Mouse (Mus musculus) embryonic facial prominence, embryonic 11.5 days (tissue): ENCODE results near the gene Slc22a23. TPM values are rescaled to one million over a fixed set of nuclear protein-coding genes. Genes with fewer than 3 reads are reported as not detected.

Experiments used
- ATAC-seq: fragments of 200-750 bp; cut with Nextera tagmentation; replicated peaks from 2 replicates; pipeline ENCODE4 v1.8.0; 2017; ENCODE audit warnings: low read depth; ENCODE audit not compliant: insufficient number of reproducible peaks, low FRiP score, low TSS enrichment
- DNase-seq: peaks from one replicate; pipeline ENCODE4 v3.0.0-alpha.2; 2015; ENCODE audit warnings: low spot score
- H3K27ac ChIP-seq: fragments of 300-500 bp; sonication (generic); replicated peaks from 2 replicates; pipeline ENCODE4 v1.5.1; 2014; ENCODE audit warnings: mild to moderate bottlenecking, low read depth, low read length, control low read depth
- H3K27me3 ChIP-seq: fragments of 300-500 bp; sonication (generic); 2 replicates; pipeline ENCODE4 v1.6.1; 2014; ENCODE audit warnings: mild to moderate bottlenecking, low read length, moderate library complexity, mixed read lengths; ENCODE audit not compliant: control insufficient read depth, insufficient read depth
- H3K36me3 ChIP-seq: fragments of 300-500 bp; sonication (generic); replicated peaks from 2 replicates; pipeline ENCODE4 v1.6.1; 2014; ENCODE audit warnings: low read depth, mild to moderate bottlenecking, low read length, moderate library complexity, mixed read lengths; ENCODE audit not compliant: control insufficient read depth, insufficient read depth
- H3K4me1 ChIP-seq: fragments of 300-500 bp; sonication (generic); 2 replicates; pipeline ENCODE4 v1.6.1; 2014; ENCODE audit warnings: low read length, mixed read lengths; ENCODE audit not compliant: control insufficient read depth, insufficient read depth
- H3K4me2 ChIP-seq: fragments of 300-500 bp; sonication (generic); 2 replicates; pipeline ENCODE4 v1.6.1; 2014; ENCODE audit warnings: low read depth, mild to moderate bottlenecking, control low read depth, low read length, moderate library complexity
- H3K4me3 ChIP-seq: fragments of 300-500 bp; sonication (generic); 2 replicates; pipeline ENCODE4 v1.5.1; 2014; ENCODE audit warnings: low read depth, low read length, control low read depth
- H3K9ac ChIP-seq: fragments of 300-500 bp; sonication (generic); replicated peaks from 2 replicates; pipeline ENCODE4 v1.6.1; 2014; ENCODE audit warnings: mild to moderate bottlenecking, control low read depth, low read length
- H3K9me3 ChIP-seq: fragments of 300-500 bp; sonication (generic); replicated peaks from 2 replicates; pipeline ENCODE4 v1.6.1; 2016; ENCODE audit warnings: mild to moderate bottlenecking, low read length, inconsistent platforms, mixed read lengths; ENCODE audit not compliant: control insufficient read depth
- WGBS: fragments of 180-500 bp; shearing (Covaris S2); extraction: QIAGEN DNeasy Blood & Tissue Kit; methylation state at CpG from one replicate; pipeline ENCODE4 v1.1.7; 2014; 5-methylcytosine and 5-hydroxymethylcytosine counted together
- polyA plus RNA-seq: library from polyadenylated mRNA; unstranded; fragments of >200 nt; fragmentation: Nextera tagmentation; extraction: Ambion mirVana; gene quantifications from 2 replicates; pipeline ENCODE4 v1.2.1, GENCODE M21; 2014

The Slc22a23 gene
- polyA plus RNA-seq, 1 experiment from 2014 or later = 4.9 TPM

DNA sequence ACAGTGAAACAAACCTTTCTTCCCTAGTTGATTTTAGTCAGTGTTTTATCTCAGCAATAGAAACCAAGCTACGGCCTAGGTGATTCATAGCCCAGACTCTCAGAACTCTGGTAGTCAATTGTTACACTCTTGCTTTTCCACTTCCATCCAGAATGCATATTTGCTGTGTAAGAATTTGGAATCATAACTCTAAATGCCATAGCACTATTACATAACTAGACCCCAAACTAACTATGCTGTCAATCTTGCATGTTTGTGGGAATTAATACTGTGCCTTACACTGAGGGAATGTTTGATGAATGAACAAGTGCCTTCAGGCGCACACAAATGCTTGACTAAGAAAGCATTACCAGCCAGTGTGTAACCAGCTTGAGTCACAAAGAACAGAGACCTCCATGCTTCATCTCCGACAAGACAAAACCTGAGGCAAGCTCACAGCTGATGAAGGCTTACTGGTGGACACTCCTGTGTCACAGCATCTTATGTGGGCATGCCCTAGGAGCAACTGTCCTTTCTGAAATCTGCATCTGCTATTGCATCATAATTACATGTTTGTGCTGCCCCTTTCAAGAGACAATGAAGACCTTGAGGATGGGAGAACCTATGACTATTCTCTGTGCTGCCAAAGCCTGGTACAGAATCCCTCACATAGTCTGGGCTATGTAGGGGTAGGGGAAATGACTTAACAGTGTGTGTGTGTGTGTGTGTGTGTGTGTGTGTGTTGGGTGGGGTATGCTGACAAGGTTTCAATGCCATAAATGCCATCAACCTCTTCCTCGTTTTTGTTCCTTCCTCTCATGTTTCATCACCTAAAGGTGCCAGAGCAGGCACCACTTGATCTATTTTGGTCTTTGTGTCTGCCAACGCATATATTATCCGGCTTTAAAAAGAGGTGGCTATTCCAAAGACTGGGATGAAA is 27.2 kb upstream of the Slc22a23 start:
- Histone ChIP-seq H3K9me3 (no peaks in the 10 kb centered on the region), H3K4me3 (no peak overlapping the region), H3K4me2 (no peak overlapping the region), H3K9ac (no peak overlapping the region), H3K36me3 (no peaks in the 10 kb centered on the region), H3K4me1 (no peaks in the 10 kb centered on the region), H3K27me3 (no peaks in the 10 kb centered on the region), H3K27ac (no peak overlapping the region)
- ATAC-seq (no peak), DNase-seq (no peak)
- 85% methylated on average over 6 of the region's 6 CpGs for WGBS

DNA sequence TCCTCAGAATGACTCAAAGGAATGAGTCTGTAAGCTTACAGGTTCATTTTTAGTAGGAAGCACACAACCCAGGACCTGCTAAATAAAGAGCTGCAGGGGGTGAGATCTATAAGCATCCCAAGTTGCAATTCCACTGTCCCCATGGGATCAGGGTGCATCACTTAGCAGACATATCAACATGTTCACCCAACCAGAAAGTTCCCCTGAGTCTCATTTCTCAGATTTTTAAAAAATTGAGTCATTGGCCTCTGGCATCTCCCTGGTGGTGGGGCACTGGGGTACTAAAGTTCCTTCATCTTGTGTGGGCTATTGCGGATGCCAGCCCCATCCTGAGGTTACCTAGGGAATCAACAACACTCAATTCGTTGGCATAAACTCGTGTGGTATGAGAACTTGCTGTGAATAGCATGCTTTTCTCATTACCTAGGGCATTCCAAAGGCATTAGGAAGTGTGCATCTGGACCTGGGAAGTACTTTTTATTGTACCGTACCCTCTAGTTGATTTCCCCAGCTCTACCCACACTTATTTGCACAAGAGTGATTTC is 25.4 kb upstream of the Slc22a23 start:
- H3K27me3 ChIP-seq = no peaks in the 10 kb centered on the region
- no peaks in the 10 kb centered on the region for H3K4me1 ChIP-seq
- DNase-seq (no peak), ATAC-seq (no peak)
- H3K36me3 ChIP-seq = no peaks in the 10 kb centered on the region
- no peak overlapping the region for H3K9ac ChIP-seq
- H3K27ac ChIP-seq = no peak overlapping the region
- no peaks in the 10 kb centered on the region for H3K9me3 ChIP-seq
- WGBS = 90% methylated on average over 4 of the region's 4 CpGs
- H3K4me3 ChIP-seq = no peak overlapping the region
- H3K4me2 ChIP-seq = no peak overlapping the region

DNA sequence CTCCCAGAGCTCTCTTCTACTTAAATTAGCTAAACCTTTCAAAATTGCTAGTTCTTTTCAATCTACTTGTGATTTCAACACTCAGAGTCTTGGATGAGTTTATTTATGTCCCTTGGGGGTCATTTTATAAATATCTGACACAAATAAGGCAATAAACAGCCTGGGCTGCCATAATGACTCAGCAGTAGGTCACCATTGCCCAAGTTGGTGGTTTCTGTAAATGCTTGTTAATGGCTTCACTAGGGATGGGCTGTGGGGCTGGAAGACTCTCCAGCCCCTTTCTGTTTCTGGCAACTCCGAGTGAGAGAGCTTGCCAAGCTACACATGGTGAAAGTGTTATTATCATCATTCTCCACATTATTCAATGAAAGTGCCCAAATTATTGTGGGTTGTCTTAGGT is 20.2 kb upstream of the Slc22a23 start:
- Histone ChIP-seq H3K27ac (no peak overlapping the region), H3K4me1 (no peaks in the 10 kb centered on the region), H3K4me2 (no peak overlapping the region), H3K36me3 (no peaks in the 10 kb centered on the region), H3K4me3 (no peak overlapping the region), H3K9ac (no peak overlapping the region), H3K27me3 (no peaks in the 10 kb centered on the region), H3K9me3 (no peaks in the 10 kb centered on the region)
- ATAC-seq (no peak), DNase-seq (no peak)
- WGBS = 85% methylated on average over 1 of the region's 1 CpGs

DNA sequence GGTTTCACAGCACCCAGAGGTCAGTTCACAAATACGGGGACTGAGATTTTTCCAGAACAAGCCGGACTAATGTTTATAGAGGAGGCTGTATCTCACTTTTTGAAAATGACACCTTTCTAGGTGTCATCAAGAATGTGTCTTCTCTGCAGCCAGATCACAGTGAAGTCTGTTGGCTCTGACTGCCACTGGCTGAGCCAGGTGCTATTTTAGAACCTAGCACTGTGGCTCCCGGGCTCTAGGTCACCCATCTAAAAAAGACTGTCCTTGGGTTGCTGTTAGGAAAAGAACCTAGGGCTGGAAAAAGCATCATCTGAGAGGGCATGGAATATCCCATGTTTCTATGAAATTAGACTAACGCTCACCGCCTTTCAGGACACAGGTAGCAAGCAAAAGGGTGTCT is 10.7 kb upstream of the Slc22a23 start:
- Histone ChIP-seq H3K36me3 (no peaks in the 10 kb centered on the region), H3K4me3 (no peak overlapping the region), H3K4me1 (no peaks in the 10 kb centered on the region), H3K4me2 (no peak overlapping the region), H3K27ac (no peak overlapping the region), H3K9me3 (no peaks in the 10 kb centered on the region), H3K27me3 (no peaks in the 10 kb centered on the region), H3K9ac (no peak overlapping the region)
- DNase-seq (no peak), ATAC-seq (no peak)
- WGBS = 92% methylated on average over 5 of the region's 5 CpGs

DNA sequence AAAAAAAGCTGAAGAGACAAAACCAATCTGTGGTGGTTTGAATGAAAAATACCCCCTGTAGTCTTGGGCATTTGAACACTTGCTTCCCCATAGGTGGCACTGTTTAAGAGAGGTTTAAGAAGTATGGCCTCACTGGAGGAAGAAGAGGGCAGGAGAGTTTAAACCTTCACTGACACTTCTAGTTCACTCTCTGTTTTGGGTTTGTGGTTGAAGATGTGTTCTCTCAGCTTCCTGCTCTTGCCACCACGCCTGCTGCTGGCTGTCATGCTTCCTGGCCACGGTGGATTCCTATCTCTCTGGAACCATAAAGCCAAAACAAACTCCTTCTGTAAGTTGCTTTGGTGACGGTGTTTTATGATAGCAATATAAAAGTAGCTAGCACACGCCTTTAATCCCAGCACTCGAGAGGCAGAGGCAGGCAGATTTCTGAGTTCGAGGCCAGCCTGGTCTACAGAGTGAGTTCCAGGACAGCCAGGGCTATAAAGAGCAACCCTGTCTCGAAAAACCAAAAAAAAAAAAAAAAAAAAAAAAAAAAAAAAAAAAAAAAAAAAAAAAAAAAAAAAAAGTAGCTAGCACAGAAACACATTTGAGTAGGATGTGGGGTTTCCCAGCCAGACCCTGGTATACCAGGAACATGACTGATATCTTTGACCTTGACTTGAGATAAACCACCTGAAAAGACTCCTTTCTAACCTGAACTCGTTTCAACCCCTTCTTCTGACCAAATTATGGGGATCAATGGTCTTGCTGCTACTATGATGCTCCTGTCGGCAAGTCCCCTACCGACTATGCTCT is 10.0 kb upstream of the Slc22a23 start:
- no peak overlapping the region for H3K9ac ChIP-seq
- DNase-seq (no peak), ATAC-seq (no peak)
- no peaks in the 10 kb centered on the region for H3K9me3 ChIP-seq
- H3K27me3 ChIP-seq = no peaks in the 10 kb centered on the region
- no peaks in the 10 kb centered on the region for H3K36me3 ChIP-seq
- no peaks in the 10 kb centered on the region for H3K4me1 ChIP-seq
- no peak overlapping the region for H3K4me3 ChIP-seq
- H3K4me2 ChIP-seq = no peak overlapping the region
- H3K27ac ChIP-seq = no peak overlapping the region
- WGBS = 92% methylated on average over 10 of the region's 10 CpGs

DNA sequence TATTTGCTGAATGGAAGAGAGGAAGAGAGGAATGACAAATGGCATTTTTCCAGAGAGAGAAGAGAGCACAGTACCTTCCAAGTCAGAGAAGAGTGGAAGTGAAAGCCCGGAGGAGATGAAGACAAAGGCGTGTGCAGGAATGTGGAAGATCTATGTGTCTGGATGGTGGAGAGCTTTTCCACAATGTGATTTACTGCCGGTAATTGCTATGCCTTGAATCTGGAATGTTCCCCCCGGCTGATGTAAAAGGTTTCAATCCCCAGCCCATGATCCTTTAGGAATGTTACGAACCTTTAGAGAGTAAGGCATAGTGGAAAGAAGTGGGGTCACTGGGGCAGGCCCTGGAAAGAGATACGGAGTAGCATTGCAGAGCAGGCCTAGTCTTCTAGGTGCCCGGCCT is 8.3 kb upstream of the Slc22a23 start:
- WGBS = 85% methylated on average over 7 of the region's 7 CpGs
- no peak overlapping the region for H3K9ac ChIP-seq
- H3K27ac ChIP-seq = no peak overlapping the region
- H3K9me3 ChIP-seq = no peaks in the 10 kb centered on the region
- no peak for DNase-seq
- no peaks in the 10 kb centered on the region for H3K27me3 ChIP-seq
- no peaks in the 10 kb centered on the region for H3K4me1 ChIP-seq
- H3K36me3 ChIP-seq = no peaks in the 10 kb centered on the region
- no peak overlapping the region for H3K4me2 ChIP-seq
- no peak overlapping the region for H3K4me3 ChIP-seq
- ATAC-seq = no peak

DNA sequence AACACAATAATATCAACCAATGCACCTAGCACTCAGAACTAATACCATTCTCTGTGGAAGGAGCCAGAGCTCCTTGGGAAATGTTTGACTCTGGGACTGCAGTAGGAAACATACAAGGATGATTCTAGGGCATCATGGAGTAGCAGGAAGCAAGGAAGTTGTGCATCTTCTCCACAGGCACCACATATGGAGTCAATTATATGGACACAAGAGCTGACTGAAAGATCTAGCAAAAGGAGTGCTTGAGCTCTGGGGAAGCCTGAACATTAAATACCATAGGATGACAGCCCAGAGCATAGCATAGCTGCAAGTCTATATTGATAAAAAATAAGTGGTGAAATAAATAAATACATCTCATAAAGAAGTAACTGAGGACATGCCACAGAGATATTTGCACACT is 6.5 kb upstream of the Slc22a23 start:
- peak; percentile 38 for DNase-seq
- no peak for ATAC-seq
- Histone ChIP-seq H3K4me3 (no peak overlapping the region), H3K27me3 (no peaks in the 10 kb centered on the region), H3K9me3 (no peaks in the 10 kb centered on the region), H3K4me1 (no peaks in the 10 kb centered on the region), H3K27ac (no peak overlapping the region), H3K4me2 (no peak overlapping the region), H3K9ac (no peak overlapping the region), H3K36me3 (no peaks in the 10 kb centered on the region)
